Mouse (Mus musculus) megakaryocyte, embryonic 14.5 days (primary cell): Measurements from ENCODE around the gene Dgkz.

ENCODE experiments used
- FLI1 ChIP-seq: IDR thresholded peaks from 2 replicates; pipeline ENCODE4 v1.6.1; 2012; ENCODE audit warnings: low read length, inconsistent platforms, mixed read lengths
- GATA1 ChIP-seq: IDR thresholded peaks from 3 replicates; pipeline ENCODE4 v1.6.1; 2012; ENCODE audit warnings: mixed read lengths, low read length, inconsistent platforms, borderline replicate concordance

GRCm38 (mm10) chr2:91996006-91996405, 20.3 kb upstream of the Dgkz start:
- TF ChIP-seq GATA1 (no peak), FLI1 (no peak)
